Mouse (Mus musculus): ENCODE data around the gene Lima1. TPM values are rescaled to one million over a fixed set of nuclear protein-coding genes. Genes with fewer than 3 reads are reported as not detected.

The Lima1 gene
- total RNA-seq, 1 experiment, result 69.9 TPM

DNA sequence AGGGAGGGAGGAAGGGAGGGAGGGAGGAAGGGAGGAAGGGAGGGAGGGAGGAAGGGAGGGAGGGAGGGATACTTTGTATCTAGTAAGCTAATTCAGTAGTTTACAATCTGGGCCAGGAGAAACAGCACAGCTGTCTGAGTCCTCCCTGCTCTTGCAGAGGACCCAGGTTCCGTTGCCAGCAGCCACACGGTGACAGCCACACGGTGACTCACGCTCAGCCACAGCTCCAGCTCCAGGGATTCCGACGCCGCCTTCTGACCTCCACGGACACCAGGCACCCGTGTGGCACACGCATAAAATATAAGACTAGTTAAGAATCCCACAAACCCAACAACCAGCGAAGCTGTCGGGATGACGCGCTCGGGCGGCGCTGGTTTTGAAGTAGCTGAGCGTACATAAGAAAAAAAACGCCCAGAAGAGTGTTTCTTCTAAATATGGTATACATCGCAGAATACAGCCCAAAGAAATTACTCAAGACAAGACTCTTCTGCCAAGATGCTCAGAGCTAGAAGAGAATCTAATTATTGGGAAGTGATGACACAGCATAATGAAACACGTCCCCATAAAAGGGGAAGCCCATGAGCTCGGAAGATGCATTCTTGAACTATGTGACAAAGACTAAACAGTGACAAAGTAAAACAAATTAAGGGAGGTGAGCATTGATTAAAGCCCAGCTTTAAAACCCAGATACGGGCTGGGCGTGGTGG, 60.5 kb downstream of the Lima1 start:
- Histone ChIP-seq H3K4me3 (ENCODE audit: insufficient read depth in 1 of 2, low read depth in 1 of 2, low read length in 2 of 2, poor library complexity in 1 of 2, severe bottlenecking in 1 of 2) (no peak overlapping the region), H3K4me1 (ENCODE audit: control insufficient read depth in 2 of 2, insufficient read depth in 2 of 2, low read length in 2 of 2, poor library complexity in 1 of 2) (peaks cover 0 to 3% of the 10 kb centered on the region in 2 experiments; a peak in 1 of 4 replicates), H3K9ac (ENCODE audit: insufficient read depth, low read depth, low read length, poor library complexity, severe bottlenecking) (no peak overlapping the region), H3K36me3 (ENCODE audit: control insufficient read depth, insufficient read depth, low read length, poor library complexity, severe bottlenecking) (peaks cover 14% of the 10 kb centered on the region; the same call in 1 of the 2 replicates), H3K9me3 (ENCODE audit: control insufficient read depth, insufficient read depth, low read depth, low read length) (no peaks in the 10 kb centered on the region), H3K27ac (ENCODE audit: insufficient read depth, low read depth, low read length, poor library complexity, severe bottlenecking) (0 out of 2 replicates have a peak overlapping the region, but pooled peaks have one; percentile 49)
- TF ChIP-seq ZC3H11A (IDR thresholded peaks at IDR 0.05; ENCODE audit: borderline replicate concordance, low read depth, low read length) (no peak), MAFK (IDR thresholded peaks at IDR 0.05; ENCODE audit: insufficient read depth, low read depth, low read length) (peak; percentile 67; the same call in 1 of the 2 replicates)
- no peak for DNase-seq (ENCODE audit: low read depth, low spot score)
- in situ Hi-C loops (cut with MboI; ENCODE audit: low sequenced_read_pairs in 2 of 2, unreplicated experiment in 2 of 2), result no loop called here

DNA sequence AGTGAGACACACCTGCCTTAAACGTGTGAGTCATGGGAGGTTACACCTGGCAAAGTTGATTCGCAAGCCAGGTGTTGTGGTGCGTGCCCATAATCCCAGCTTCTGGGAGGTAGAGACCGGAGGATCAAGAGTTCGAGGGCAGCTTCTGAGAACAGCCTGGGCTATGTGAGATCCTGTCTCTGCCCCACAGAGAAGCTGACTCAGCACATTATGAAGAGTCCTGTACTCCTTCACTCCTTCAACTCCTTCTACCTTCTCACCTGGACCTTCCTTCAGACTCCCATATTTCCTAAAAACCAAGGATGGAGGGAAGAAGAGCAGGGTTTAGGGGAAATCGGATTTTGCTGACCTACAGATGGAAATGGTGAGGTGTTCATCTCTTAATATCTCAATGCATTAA, 61.6 kb downstream of the Lima1 start:
- Histone ChIP-seq H3K27ac (ENCODE audit: insufficient read depth, low read depth, low read length, poor library complexity, severe bottlenecking) (no peak overlapping the region), H3K4me3 (ENCODE audit: insufficient read depth in 1 of 2, low read depth in 1 of 2, low read length in 2 of 2, poor library complexity in 1 of 2, severe bottlenecking in 1 of 2) (no peak overlapping the region), H3K36me3 (ENCODE audit: control insufficient read depth, insufficient read depth, low read length, poor library complexity, severe bottlenecking) (peaks cover 12% of the 10 kb centered on the region; the same call in 1 of the 2 replicates), H3K4me1 (ENCODE audit: control insufficient read depth in 2 of 2, insufficient read depth in 2 of 2, low read length in 2 of 2, poor library complexity in 1 of 2) (peaks cover 0 to 1% of the 10 kb centered on the region in 2 experiments; a peak in 1 of 4 replicates), H3K9ac (ENCODE audit: insufficient read depth, low read depth, low read length, poor library complexity, severe bottlenecking) (no peak overlapping the region), H3K9me3 (ENCODE audit: control insufficient read depth, insufficient read depth, low read depth, low read length) (no peaks in the 10 kb centered on the region)
- TF ChIP-seq MAFK (IDR thresholded peaks at IDR 0.05; ENCODE audit: insufficient read depth, low read depth, low read length) (peak; percentile 85), HCFC1 (IDR thresholded peaks at IDR 0.05; ENCODE audit: borderline replicate concordance, insufficient read depth, low read length) (no peak), CHD2 (IDR thresholded peaks at IDR 0.05; ENCODE audit: low read depth, low read length) (no peak), ZNF384 (IDR thresholded peaks at IDR 0.05; ENCODE audit: low read depth, low read length) (no peak)
- no peak for DNase-seq (ENCODE audit: low read depth, low spot score)
- in situ Hi-C loops (cut with MboI; ENCODE audit: low sequenced_read_pairs in 2 of 2, unreplicated experiment in 2 of 2), result no loop called here

DNA sequence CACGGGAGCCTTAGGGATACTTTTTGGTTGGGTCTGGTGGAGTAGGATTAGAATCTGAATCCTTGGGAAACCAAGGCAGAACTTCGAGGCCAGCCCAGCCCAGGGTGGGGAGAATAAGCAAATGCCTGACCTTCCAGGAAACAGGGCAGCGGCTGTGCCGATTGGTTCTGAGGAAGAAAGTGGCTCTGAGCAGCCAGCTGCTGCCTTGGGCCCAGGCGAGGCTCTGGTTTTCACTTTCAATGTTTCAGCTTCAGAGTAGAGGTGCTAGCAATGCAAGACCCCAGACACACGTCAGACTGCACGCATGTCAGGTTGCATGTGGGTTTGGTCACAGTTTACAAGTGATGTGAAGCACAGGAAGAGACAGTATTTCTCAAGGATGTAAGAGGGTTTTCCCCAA, 63.2 kb downstream of the Lima1 start:
- in situ Hi-C loops (cut with MboI; ENCODE audit: low sequenced_read_pairs in 2 of 2, unreplicated experiment in 2 of 2), result no loop called here
- Histone ChIP-seq H3K9me3 (ENCODE audit: control insufficient read depth, insufficient read depth, low read depth, low read length) (no peaks in the 10 kb centered on the region), H3K27ac (ENCODE audit: insufficient read depth, low read depth, low read length, poor library complexity, severe bottlenecking) (no peak overlapping the region; the same call in 1 of the 2 replicates), H3K36me3 (ENCODE audit: control insufficient read depth, insufficient read depth, low read length, poor library complexity, severe bottlenecking) (peaks cover 15% of the 10 kb centered on the region; the same call in 1 of the 2 replicates), H3K9ac (ENCODE audit: insufficient read depth, low read depth, low read length, poor library complexity, severe bottlenecking) (no peak overlapping the region), H3K4me1 (ENCODE audit: control insufficient read depth in 2 of 2, insufficient read depth in 2 of 2, low read length in 2 of 2, poor library complexity in 1 of 2) (peaks cover 0 to under 1% of the 10 kb centered on the region in 2 experiments; a peak in 2 of 4 replicates), H3K4me3 (ENCODE audit: insufficient read depth in 1 of 2, low read depth in 1 of 2, low read length in 2 of 2, poor library complexity in 1 of 2, severe bottlenecking in 1 of 2) (no peak overlapping the region)
- TF ChIP-seq MAFK (IDR thresholded peaks at IDR 0.05; ENCODE audit: insufficient read depth, low read depth, low read length) (no peak), ZC3H11A (IDR thresholded peaks at IDR 0.05; ENCODE audit: borderline replicate concordance, low read depth, low read length) (no peak), CHD2 (IDR thresholded peaks at IDR 0.05; ENCODE audit: low read depth, low read length) (no peak), ZNF384 (IDR thresholded peaks at IDR 0.05; ENCODE audit: low read depth, low read length) (no peak), HCFC1 (IDR thresholded peaks at IDR 0.05; ENCODE audit: borderline replicate concordance, insufficient read depth, low read length) (no peak)
- DNase-seq (ENCODE audit: low read depth, low spot score), result no peak

DNA sequence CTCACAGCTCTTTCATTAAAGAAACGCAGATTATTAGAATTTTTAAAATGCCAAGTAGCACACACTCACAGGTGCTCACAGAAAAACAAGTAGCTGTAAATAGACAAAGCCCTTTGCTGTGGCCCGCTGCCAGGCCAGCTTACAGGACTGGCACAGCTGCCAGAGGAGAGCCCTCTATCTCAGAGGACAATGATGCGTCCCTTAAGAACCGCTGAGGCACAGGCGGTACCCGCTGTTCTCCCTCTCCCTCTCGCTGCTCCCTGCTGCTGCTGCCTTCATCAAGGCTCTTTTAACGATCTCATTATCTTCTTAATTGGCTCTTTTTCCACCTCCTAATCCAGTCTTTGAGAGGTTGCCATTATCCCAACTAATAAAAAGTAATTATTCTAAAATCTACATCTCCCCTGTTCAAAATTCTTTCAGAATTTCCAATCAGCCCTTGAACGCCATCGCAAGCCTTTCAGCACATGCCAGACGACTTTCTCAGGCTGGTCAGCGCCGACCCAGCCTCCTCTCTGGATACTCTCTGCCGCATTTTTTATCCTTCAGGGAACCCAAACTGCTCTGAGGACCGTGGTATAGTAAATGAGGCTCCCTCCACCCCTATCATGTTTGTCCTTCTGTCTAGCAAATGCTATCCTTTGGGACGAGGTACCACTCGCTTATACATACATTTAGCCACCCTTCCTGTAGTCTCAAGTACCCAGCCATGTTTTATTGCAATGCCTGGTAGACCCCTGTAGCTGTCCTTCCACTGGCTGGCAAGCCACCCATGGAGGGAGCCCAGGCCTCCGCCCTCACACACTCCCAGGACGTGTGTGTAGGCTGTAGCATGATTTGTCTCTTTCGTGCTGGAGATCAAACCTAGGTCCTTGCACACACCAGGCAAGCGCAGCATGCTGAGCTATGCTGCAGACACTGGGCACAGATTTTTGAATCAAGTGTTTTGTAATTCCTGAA, 67.2 kb downstream of the Lima1 start:
- Histone ChIP-seq H3K9ac (ENCODE audit: insufficient read depth, low read depth, low read length, poor library complexity, severe bottlenecking) (no peak overlapping the region), H3K9me3 (ENCODE audit: control insufficient read depth, insufficient read depth, low read depth, low read length) (no peaks in the 10 kb centered on the region), H3K27ac (ENCODE audit: insufficient read depth, low read depth, low read length, poor library complexity, severe bottlenecking) (no peak overlapping the region), H3K36me3 (ENCODE audit: control insufficient read depth, insufficient read depth, low read length, poor library complexity, severe bottlenecking) (peaks cover 16% of the 10 kb centered on the region; the same call in 1 of the 2 replicates), H3K4me3 (ENCODE audit: insufficient read depth in 1 of 2, low read depth in 1 of 2, low read length in 2 of 2, poor library complexity in 1 of 2, severe bottlenecking in 1 of 2) (no peak overlapping the region), H3K4me1 (ENCODE audit: control insufficient read depth in 2 of 2, insufficient read depth in 2 of 2, low read length in 2 of 2, poor library complexity in 1 of 2) (peaks cover 5% of the 10 kb centered on the region in 2 experiments; a peak in 3 of 4 replicates)
- in situ Hi-C loops (cut with MboI; ENCODE audit: low sequenced_read_pairs in 2 of 2, unreplicated experiment in 2 of 2), result no loop called here
- TF ChIP-seq MAFK (IDR thresholded peaks at IDR 0.05; ENCODE audit: insufficient read depth, low read depth, low read length), result no peak
- TF ChIP-seq ZNF384 (IDR thresholded peaks at IDR 0.05; ENCODE audit: low read depth, low read length), result no peak
- no peak for TF ChIP-seq ZC3H11A (IDR thresholded peaks at IDR 0.05; ENCODE audit: borderline replicate concordance, low read depth, low read length)
- TF ChIP-seq HCFC1 (IDR thresholded peaks at IDR 0.05; ENCODE audit: borderline replicate concordance, insufficient read depth, low read length), result no peak
- TF ChIP-seq CHD2 (IDR thresholded peaks at IDR 0.05; ENCODE audit: low read depth, low read length), result no peak
- DNase-seq (ENCODE audit: low read depth, low spot score), result no peak
